Mouse (Mus musculus): ENCODE data around the gene Mxd3.

GRCm38 (mm10) chr13:55314891-55315412 lies 14.7 kb downstream of the Mxd3 start:
- TF ChIP-seq EP300 (IDR thresholded peaks at IDR 0.05) = no peak
- no peak for TF ChIP-seq CTCF (IDR thresholded peaks at IDR 0.05)

Measured in lung, postnatal 0 days (tissue).